Mouse (Mus musculus) embryonic facial prominence, embryonic 10.5 days (tissue): ENCODE results near the gene Tcf23. TPM values are rescaled to one million over a fixed set of nuclear protein-coding genes. Genes with fewer than 3 reads are reported as not detected.

Source experiments
- DNase-seq: peaks from one replicate; pipeline ENCODE4 v3.0.0-alpha.2; 2017; ENCODE audit warnings: low spot score
- H3K27ac ChIP-seq: fragments of 300-500 bp; sonication (generic); replicated peaks from 2 replicates; pipeline ENCODE4 v1.5.1; 2016; ENCODE audit warnings: mild to moderate bottlenecking
- H3K27me3 ChIP-seq: fragments of 300-500 bp; sonication (generic); replicated peaks from 2 replicates; pipeline ENCODE4 v1.6.1; 2016; ENCODE audit warnings: low read depth, mild to moderate bottlenecking; ENCODE audit not compliant: poor library complexity, severe bottlenecking
- H3K36me3 ChIP-seq: fragments of 300-500 bp; sonication (generic); replicated peaks from 2 replicates; pipeline ENCODE4 v1.6.1; 2016; ENCODE audit warnings: mild to moderate bottlenecking, moderate library complexity
- H3K4me1 ChIP-seq: fragments of 300-500 bp; sonication (generic); 2 replicates; pipeline ENCODE4 v1.6.1; 2016
- H3K4me3 ChIP-seq: fragments of 300-500 bp; sonication (generic); 2 replicates; pipeline ENCODE4 v1.5.1; 2016; ENCODE audit warnings: mild to moderate bottlenecking, moderate library complexity
- H3K9me3 ChIP-seq: fragments of 300-500 bp; sonication (generic); 2 replicates; pipeline ENCODE4 v1.6.1; 2016; ENCODE audit warnings: mild to moderate bottlenecking
- WGBS: fragments of 180-500 bp; shearing (Covaris S2); methylation state at CpG from one replicate; pipeline ENCODE4 v1.1.7; 2016; 5-methylcytosine and 5-hydroxymethylcytosine counted together
- polyA plus RNA-seq: library from polyadenylated mRNA; unstranded; fragments of >200 nt; fragmentation: Nextera tagmentation; extraction: Ambion mirVana; gene quantifications from 2 replicates; pipeline ENCODE4 v1.2.1, GENCODE M21; 2016

Tcf23 gene
- polyA plus RNA-seq, 1 experiment from 2014 or later = not detected

- Histone ChIP-seq H3K4me3 (no peak overlapping the region), H3K27ac (no peak overlapping the region), H3K27me3 (no peaks in the 10 kb centered on the region; the same call in 1 of the 2 replicates), H3K4me1 (peaks cover 7% of the 10 kb centered on the region; the same call in 1 of the 2 replicates), H3K36me3 (no peaks in the 10 kb centered on the region), H3K9me3 (no peaks in the 10 kb centered on the region)
- WGBS = 88% methylated on average over 6 of the region's 6 CpGs
- DNase-seq = no peak
These were observed 37.6 kb upstream of the Tcf23 start for GRCm38 (mm10) chr5:30930846-30931245.

- no peak for DNase-seq
- Histone ChIP-seq H3K36me3 (no peaks in the 10 kb centered on the region), H3K4me1 (peaks cover 7% of the 10 kb centered on the region; the same call in 1 of the 2 replicates), H3K9me3 (no peaks in the 10 kb centered on the region), H3K4me3 (no peak overlapping the region), H3K27me3 (no peaks in the 10 kb centered on the region; the same call in 1 of the 2 replicates), H3K27ac (no peak overlapping the region)
- WGBS = 86% methylated on average over 4 of the region's 4 CpGs
These were observed 37.1 kb upstream of the Tcf23 start for GRCm38 (mm10) chr5:30931378-30931777.

- H3K27ac ChIP-seq = no peak overlapping the region
- 67% methylated on average over 5 of the region's 5 CpGs for WGBS
- no peaks in the 10 kb centered on the region; the same call in 1 of the 2 replicates for H3K27me3 ChIP-seq
- H3K36me3 ChIP-seq = no peaks in the 10 kb centered on the region
- H3K4me3 ChIP-seq = no peak overlapping the region
- no peaks in the 10 kb centered on the region for H3K4me1 ChIP-seq
- DNase-seq = no peak
- no peaks in the 10 kb centered on the region for H3K9me3 ChIP-seq
These were observed 34.8 kb upstream of the Tcf23 start for GRCm38 (mm10) chr5:30933705-30934104.

- no peak overlapping the region for H3K4me3 ChIP-seq
- H3K9me3 ChIP-seq = no peaks in the 10 kb centered on the region
- 87% methylated on average over 5 of the region's 5 CpGs for WGBS
- H3K4me1 ChIP-seq = no peaks in the 10 kb centered on the region
- H3K36me3 ChIP-seq = no peaks in the 10 kb centered on the region
- H3K27me3 ChIP-seq = no peaks in the 10 kb centered on the region; the same call in 1 of the 2 replicates
- H3K27ac ChIP-seq = no peak overlapping the region
- DNase-seq = no peak
These were observed 33.6 kb upstream of the Tcf23 start for GRCm38 (mm10) chr5:30934725-30935461.

- peaks cover 35% of the 10 kb centered on the region for H3K27me3 ChIP-seq
- DNase-seq = no peak
- H3K4me1 ChIP-seq = peaks cover 13% of the 10 kb centered on the region
- H3K36me3 ChIP-seq = no peaks in the 10 kb centered on the region
- H3K9me3 ChIP-seq = no peaks in the 10 kb centered on the region
- WGBS = 95% methylated on average over 2 of the region's 2 CpGs
- no peak overlapping the region for H3K4me3 ChIP-seq
- H3K27ac ChIP-seq = no peak overlapping the region
These were observed 25.5 kb upstream of the Tcf23 start for GRCm38 (mm10) chr5:30943004-30943403.

- no peak overlapping the region for H3K4me3 ChIP-seq
- no peaks in the 10 kb centered on the region for H3K9me3 ChIP-seq
- WGBS = 87% methylated on average over 6 of the region's 6 CpGs
- no peak overlapping the region for H3K27ac ChIP-seq
- no peaks in the 10 kb centered on the region for H3K36me3 ChIP-seq
- H3K4me1 ChIP-seq = peaks cover 21% of the 10 kb centered on the region
- H3K27me3 ChIP-seq = peaks cover 37% of the 10 kb centered on the region
- DNase-seq = no peak
These were observed 24.1 kb upstream of the Tcf23 start for GRCm38 (mm10) chr5:30944344-30944743.

- 5% methylated on average over 44 of the region's 44 CpGs for WGBS
- Histone ChIP-seq H3K27ac (peak within 1 kb of the TSS; percentile 45; the same call in 1 of the 2 replicates), H3K27me3 (peaks cover 37% of the 10 kb centered on the region), H3K9me3 (no peaks in the 10 kb centered on the region), H3K36me3 (no peaks in the 10 kb centered on the region), H3K4me3 (peak within 1 kb of the TSS; percentile 64), H3K4me1 (peaks cover 27% of the 10 kb centered on the region)
- peak; percentile 71 for DNase-seq
These were observed 23.3 kb upstream of the Tcf23 start, which contains the start of gene Cgref1 for GRCm38 (mm10) chr5:30944956-30945781. Cgref1 (minus strand) TSS chr5:30945591.

GRCm38 (mm10) chr5:30948620-30949019, 19.8 kb upstream of the Tcf23 start:
- H3K9me3 ChIP-seq = no peaks in the 10 kb centered on the region

GRCm38 (mm10) chr5:30949654-30950326, 18.7 kb upstream of the Tcf23 start:
- WGBS = under 1% methylated on average over 31 of the region's 31 CpGs
- peaks cover 33% of the 10 kb centered on the region for H3K4me1 ChIP-seq
- H3K36me3 ChIP-seq = peaks cover 35% of the 10 kb centered on the region
- DNase-seq = peak; percentile 96
- peak overlapping the region; percentile 68 for H3K4me3 ChIP-seq
- H3K27me3 ChIP-seq = peaks cover 29% of the 10 kb centered on the region
- H3K9me3 ChIP-seq = no peaks in the 10 kb centered on the region
- H3K27ac ChIP-seq = peak overlapping the region; percentile 80

More at GRCm38 (mm10) chr5:30948620-30949019, 19.8 kb upstream of the Tcf23 start:
- DNase-seq = no peak
- Histone ChIP-seq H3K4me3 (no peak overlapping the region), H3K4me1 (peaks cover 34% of the 10 kb centered on the region), H3K27ac (no peak overlapping the region), H3K27me3 (peaks cover 37% of the 10 kb centered on the region), H3K36me3 (peaks cover 24% of the 10 kb centered on the region)
- 70% methylated on average over 5 of the region's 5 CpGs for WGBS

GRCm38 (mm10) chr5:30950451-30950850, 18.0 kb upstream of the Tcf23 start:
- WGBS = 74% methylated on average over 4 of the region's 4 CpGs

GRCm38 (mm10) chr5:30950922-30951321, 17.5 kb upstream of the Tcf23 start:
- no peak overlapping the region; the same call in 1 of the 2 replicates for H3K4me3 ChIP-seq
- DNase-seq = no peak

More at GRCm38 (mm10) chr5:30950451-30950850, 18.0 kb upstream of the Tcf23 start:
- no peak for DNase-seq
- H3K27ac ChIP-seq = peak overlapping the region; percentile 80
- peak overlapping the region; percentile 68 for H3K4me3 ChIP-seq
- H3K4me1 ChIP-seq = peaks cover 26% of the 10 kb centered on the region
- H3K27me3 ChIP-seq = peaks cover 22% of the 10 kb centered on the region
- peaks cover 42% of the 10 kb centered on the region for H3K36me3 ChIP-seq
- H3K9me3 ChIP-seq = no peaks in the 10 kb centered on the region

GRCm38 (mm10) chr5:30951706-30952105, 16.8 kb upstream of the Tcf23 start:
- Histone ChIP-seq H3K36me3 (peaks cover 49% of the 10 kb centered on the region), H3K4me3 (no peak overlapping the region), H3K4me1 (peaks cover 25% of the 10 kb centered on the region), H3K27ac (no peak overlapping the region), H3K27me3 (peaks cover 10% of the 10 kb centered on the region), H3K9me3 (no peaks in the 10 kb centered on the region)
- WGBS = 85% methylated on average over 6 of the region's 6 CpGs
- no peak for DNase-seq

More at GRCm38 (mm10) chr5:30950922-30951321, 17.5 kb upstream of the Tcf23 start:
- WGBS = 93% methylated on average over 2 of the region's 2 CpGs
- Histone ChIP-seq H3K36me3 (peaks cover 47% of the 10 kb centered on the region), H3K27ac (no peak overlapping the region), H3K9me3 (no peaks in the 10 kb centered on the region), H3K27me3 (peaks cover 18% of the 10 kb centered on the region), H3K4me1 (peaks cover 25% of the 10 kb centered on the region)
